Mouse (Mus musculus) monocyte, adult 2 months (primary cell): ENCODE measurements around the gene Stx16.
A peak's percentile ranks its signal among the peaks of the same experiment; 100 is the strongest.

Experiments
- DNase-seq, 2 experiments: peaks; one replicate each; pipeline ENCODE4 v3.0.0; 2022; ENCODE audit warnings: low spot score in 2 of 2, low read depth in 1 of 2

The Stx16 gene

GRCm38 (mm10) chr2:174075673-174076432 lies at the start of gene Stx16:
TSS of gene Stx16 (plus strand) at chr2:174076308.
- peak; percentile 71 to 86 for DNase-seq

- no peak for DNase-seq
These were observed 49.7 kb upstream of the Stx16 start for GRCm38 (mm10) chr2:174026406-174026805.

- no peak for DNase-seq
These were observed 42.8 kb upstream of the Stx16 start for GRCm38 (mm10) chr2:174033257-174033800.

GRCm38 (mm10) chr2:174047656-174048055 lies 28.5 kb upstream of the Stx16 start:
- no peak for DNase-seq

GRCm38 (mm10) chr2:174049481-174050338 lies 26.4 kb upstream of the Stx16 start:
- no peak for DNase-seq

GRCm38 (mm10) chr2:174050339-174050685 lies 25.8 kb upstream of the Stx16 start:
- DNase-seq: no peak

GRCm38 (mm10) chr2:174051081-174051481 lies 25.0 kb upstream of the Stx16 start:
- no peak for DNase-seq

- no peak for DNase-seq
These were observed 21.6 kb upstream of the Stx16 start for GRCm38 (mm10) chr2:174054496-174054895.

GRCm38 (mm10) chr2:174057730-174058129 lies 18.4 kb upstream of the Stx16 start:
- DNase-seq: no peak

- no peak for DNase-seq
These were observed 17.7 kb upstream of the Stx16 start for GRCm38 (mm10) chr2:174058316-174058939.

- no peak for DNase-seq
These were observed 16.3 kb upstream of the Stx16 start for GRCm38 (mm10) chr2:174059591-174060385.

- no peak for DNase-seq
These were observed 14.9 kb upstream of the Stx16 start for GRCm38 (mm10) chr2:174061219-174061618.

GRCm38 (mm10) chr2:174063074-174063473 lies 13.0 kb upstream of the Stx16 start:
- no peak for DNase-seq

GRCm38 (mm10) chr2:174063527-174064211 lies 12.4 kb upstream of the Stx16 start:
- DNase-seq: no peak

- no peak for DNase-seq
These were observed 8.2 kb upstream of the Stx16 start for GRCm38 (mm10) chr2:174067793-174068419.

GRCm38 (mm10) chr2:174069532-174070049 lies 6.5 kb upstream of the Stx16 start:
- DNase-seq: no peak

GRCm38 (mm10) chr2:174071406-174071805 lies 4.7 kb upstream of the Stx16 start:
- DNase-seq: no peak

GRCm38 (mm10) chr2:174073156-174073790 lies 2.8 kb upstream of the Stx16 start:
- DNase-seq: no peak

- DNase-seq: no peak
These were observed 1.5 kb upstream of the Stx16 start for GRCm38 (mm10) chr2:174074621-174075020.
